Mouse (Mus musculus) embryo, embryonic 9.5 days (tissue): ENCODE data around the gene Cacna1a.

Source experiments
- DNase-seq: peaks from one replicate; pipeline ENCODE4 v3.0.0-alpha.2; 2017; ENCODE audit errors: extremely low spot score

Cacna1a gene

DNA sequence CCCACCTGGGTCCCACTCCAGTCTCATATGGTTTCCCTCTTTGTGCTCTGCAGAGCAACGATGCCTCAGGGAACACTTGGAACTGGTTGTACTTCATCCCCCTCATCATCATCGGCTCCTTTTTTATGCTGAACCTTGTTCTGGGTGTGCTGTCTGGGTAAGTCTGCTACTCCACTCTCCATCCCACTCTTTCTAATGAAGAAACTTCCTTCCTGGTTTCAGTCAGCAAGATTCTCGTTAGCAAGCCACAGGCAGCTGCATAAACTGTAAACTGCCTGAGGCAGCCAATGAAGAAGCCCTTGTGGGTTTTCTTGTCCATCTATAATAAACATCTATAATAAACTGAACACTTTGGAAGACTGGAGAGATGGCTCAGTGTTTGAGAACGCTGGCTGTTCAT, 145.1 kb downstream of the Cacna1a start:
- no peak for DNase-seq

DNA sequence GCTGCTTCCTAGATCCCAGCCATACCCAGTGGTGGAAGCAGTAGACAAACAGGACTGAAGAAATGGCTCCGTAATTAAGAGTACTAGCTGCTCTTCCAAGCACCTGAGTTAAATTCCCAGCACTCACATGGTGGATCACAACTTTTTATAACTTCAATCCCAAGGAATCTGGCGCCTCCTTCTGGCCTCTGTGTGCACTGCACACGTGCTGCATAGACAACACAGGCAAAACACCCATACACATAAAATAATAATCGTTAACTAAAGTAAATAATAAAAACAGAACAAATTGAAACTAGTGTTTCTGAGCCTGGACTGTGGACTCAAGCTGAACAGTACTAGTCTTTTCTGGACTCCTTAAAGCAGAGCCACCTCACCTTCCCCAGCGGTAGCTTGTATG, 148.7 kb downstream of the Cacna1a start:
- no peak for DNase-seq

DNA sequence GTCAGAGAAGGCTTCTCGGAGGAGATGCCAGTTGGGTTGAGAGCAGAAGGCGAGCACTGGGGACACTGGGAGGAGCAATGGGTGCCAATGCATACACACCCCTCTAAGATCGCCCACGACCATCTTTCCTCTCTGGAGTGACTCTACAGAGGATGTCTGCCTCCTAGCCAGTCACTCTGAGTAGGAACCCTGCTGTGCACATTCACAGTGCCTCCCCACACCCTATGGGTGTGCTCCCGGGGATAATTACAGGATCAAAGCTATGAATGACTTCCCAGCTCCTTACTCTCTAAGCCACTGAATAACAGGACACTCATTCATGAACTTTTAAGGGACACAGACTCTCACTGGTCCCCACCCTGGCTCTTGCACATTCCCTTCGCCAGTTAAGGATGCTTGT, 151.1 kb downstream of the Cacna1a start:
- DNase-seq: no peak

DNA sequence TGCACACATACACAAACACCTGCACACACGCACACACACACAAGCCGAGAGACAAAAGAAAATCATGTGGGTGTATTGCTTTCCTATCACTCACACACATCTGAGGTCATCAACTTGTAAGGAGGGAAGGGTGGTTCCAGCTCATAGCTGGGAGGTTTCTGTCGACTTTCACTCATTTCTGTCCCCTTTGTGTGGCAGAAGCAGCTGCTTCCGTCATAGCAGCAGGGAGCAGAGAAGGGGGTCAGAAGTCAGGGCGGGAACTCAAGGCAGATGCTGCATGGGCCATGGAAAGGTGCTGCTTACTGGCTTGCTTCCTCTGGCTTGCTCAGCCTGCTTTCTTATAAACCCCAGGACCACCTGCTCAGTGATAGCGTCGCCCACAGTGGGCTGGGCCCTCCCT, 154.2 kb downstream of the Cacna1a start:
- no peak for DNase-seq

DNA sequence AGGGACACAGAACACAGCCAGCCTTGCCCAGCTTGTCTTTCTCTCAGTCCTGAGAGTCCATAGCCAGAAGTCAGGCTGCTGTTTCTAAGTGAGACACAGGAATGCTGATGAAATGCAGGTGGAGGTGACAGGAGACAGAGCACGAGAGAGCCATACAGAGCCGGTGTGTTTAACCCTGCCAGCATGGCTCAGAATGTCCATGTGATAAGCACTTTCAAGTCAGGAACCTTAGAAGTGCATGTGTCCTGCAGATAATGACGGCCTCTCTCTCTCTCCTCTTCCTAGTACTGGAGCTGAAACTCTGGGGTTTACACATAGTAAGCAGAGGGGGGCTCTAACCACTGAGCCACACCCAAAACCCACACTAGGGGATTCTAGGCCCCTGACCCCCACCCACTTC, 157.3 kb downstream of the Cacna1a start:
- DNase-seq: no peak

DNA sequence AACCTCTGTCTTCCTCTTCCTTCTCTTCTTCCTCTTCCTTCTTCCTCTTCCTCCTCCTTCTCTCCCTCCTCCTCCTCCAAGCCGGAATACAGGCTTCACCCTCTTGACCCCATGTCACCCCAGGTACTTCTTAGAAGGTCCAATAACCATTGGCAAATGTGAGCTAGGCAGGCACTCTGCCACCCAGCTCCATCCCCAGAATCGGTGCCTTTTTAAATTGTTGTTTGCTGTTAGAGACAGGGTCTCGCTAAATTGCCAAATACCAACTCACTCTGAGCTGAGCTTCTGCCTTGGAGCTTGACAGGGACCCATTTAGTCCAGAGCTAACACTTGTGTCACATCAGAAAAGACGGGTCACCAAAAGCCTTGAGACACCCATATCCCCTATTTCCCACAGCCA, 164.2 kb downstream of the Cacna1a start:
- DNase-seq: no peak

DNA sequence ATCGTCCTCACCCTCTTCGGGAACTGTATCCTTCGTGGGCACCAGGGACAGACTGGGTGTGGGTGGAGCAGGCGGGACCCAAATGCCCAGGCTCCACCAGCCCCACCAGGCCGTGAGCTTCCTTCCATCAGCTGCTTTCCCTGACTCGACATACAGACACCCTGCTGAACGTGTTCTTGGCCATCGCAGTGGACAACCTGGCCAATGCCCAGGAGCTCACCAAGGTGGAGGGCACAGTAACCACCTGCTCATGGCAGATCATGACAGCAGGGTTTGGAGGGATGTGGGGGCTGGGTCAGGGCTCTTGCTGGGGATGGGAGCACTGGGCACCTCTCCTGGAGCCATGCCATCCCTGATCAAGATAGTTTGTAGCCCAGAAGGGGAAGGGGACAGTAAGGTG, 164.9 kb downstream of the Cacna1a start:
- no peak for DNase-seq

DNA sequence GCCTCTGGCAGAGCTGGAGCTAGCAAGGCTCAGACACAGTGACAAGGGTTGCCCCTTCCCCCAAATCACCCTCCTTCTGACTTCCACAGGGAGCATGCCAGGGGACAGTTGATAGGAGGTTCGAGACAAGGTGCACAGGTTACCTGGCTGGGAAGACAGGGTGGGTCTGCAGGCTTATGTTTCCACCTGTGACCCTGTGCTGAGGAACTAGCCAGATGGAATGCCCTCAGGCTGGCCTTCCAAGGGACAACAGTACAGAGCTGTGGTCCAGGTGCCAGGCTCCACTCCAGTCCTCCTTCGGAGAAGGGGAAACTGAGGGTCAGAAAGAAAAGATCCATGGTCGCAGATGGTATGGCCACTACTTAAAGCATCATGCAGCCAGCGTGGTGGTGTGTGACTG, 165.4 kb downstream of the Cacna1a start:
- no peak for DNase-seq

DNA sequence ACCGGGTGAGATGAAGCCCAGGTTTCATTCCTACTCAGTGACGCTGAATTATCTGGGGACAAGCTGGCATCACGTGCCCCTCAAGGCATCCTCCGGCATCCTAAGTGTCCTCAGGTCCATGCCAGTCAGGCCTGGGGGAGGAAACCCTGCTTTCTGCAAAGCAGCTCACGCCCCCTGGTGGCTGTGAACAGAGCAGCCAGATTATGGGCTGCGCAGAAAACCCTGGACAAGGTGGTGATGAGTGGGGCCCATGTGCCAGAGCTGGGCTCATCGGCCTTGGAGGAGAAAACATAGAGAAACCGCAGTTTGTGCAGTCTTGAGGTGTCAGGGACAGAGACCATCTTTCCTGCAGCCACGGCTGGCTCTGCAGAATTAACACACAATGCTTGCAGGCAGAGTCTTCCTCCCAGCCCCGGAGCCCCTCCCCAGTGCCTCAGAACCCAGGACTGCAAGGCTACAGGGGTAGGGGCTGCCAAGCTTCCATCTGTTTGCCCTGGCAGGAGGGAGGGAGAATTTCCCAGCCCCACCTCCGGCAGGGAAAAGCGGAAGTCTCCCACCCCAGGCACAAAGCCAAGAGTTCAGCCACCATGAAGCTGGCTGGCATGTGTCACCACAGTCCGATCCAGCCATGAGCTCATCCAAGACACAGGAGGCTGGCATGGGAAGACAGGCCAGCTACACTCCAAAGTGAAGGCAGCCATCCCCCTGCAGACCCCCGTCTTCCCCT, 166.2 kb downstream of the Cacna1a start:
- peak; percentile 55 for DNase-seq

DNA sequence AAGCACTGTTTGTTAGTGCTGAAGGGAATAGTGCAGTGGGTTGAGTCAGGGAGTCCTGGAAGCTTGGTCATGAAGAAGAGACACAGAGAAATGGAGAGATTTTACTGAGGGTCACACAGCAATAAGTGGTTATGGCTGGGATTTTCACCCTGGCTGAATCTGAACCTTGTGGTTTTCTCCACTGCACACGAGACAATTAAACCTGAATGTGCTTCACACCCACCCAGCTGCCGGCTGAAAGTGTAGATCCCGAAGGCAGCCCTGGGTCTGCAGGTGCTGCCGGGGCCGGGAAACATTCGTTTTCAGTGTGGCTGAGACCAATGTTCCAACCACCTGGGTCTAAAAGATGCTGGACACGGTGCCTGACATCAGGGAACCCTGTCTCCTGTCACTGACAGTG, 167.0 kb downstream of the Cacna1a start:
- DNase-seq: no peak

DNA sequence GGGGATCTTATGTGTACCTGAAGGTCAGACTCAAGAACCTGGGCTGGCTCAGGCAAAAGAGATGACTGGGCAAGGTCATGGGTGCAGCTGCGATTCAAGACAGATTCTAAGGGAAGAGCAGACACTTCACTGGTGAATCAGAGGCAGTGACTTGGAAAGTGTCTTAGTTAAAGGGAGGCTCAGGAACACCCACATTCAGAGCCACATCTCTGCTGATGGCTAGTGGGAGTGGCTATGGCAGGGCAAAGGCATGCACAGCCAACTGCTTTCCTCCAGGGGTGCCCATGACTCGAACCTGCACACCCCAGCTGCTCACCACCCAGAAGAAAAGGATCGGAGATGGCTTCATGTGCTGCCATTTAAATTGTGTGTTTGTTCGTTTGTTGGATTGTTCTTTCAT, 169.7 kb downstream of the Cacna1a start:
- DNase-seq: no peak

DNA sequence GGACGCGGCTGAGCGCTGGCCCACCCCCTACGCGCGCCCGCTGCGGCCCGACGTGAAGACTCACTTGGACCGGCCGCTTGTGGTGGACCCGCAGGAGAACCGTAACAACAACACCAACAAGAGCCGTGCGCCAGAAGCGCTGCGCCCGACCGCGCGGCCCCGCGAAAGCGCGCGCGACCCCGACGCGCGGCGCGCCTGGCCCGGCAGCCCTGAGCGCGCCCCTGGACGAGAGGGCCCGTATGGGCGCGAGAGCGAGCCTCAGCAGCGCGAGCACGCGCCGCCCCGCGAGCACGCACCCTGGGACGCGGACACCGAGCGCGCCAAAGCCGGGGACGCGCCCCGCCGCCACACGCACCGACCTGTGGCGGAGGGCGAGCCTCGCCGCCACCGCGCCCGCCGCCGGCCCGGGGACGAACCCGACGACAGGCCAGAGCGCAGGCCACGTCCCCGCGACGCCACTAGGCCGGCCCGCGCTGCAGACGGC, 170.9 kb downstream of the Cacna1a start:
- peak; percentile 37 for DNase-seq

DNA sequence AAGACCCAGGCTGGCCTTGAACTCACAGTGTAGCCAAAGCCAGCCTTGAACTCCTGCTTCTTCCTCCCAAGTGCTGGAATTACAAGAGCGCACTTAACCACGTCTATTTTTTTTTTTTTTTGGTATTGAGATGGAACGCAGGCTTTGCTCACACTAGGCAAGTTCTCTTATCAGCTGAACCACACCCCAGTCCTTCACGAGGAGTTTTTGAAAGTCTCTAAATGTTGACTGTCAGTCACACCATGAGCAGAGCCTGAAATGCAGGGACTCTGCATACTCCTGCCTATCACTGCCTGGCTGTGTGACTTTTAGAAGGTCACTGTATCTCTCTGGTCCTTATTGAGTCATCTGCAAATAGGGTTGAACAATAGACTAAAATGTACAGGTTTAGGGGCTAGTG, 173.5 kb downstream of the Cacna1a start:
- no peak for DNase-seq

DNA sequence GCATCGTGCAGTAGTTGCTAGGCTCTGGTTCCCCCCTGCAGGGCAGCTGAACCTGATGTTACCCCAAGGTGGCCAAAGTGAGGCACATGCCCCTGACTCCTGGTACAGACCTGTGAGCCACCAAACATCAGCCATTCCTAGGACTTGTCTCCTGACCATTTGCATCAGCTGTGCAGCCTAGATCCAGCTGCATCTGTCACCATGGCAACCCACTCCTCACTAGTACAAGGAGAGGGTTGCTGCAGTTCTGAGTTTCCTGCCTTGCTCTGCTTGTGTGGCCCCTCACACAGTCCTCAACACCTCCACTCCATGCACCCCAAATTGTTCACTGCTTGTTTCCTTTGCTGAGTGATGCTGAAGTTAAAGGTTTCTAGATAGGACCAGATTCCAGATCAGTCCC, 175.8 kb downstream of the Cacna1a start:
- DNase-seq: no peak

DNA sequence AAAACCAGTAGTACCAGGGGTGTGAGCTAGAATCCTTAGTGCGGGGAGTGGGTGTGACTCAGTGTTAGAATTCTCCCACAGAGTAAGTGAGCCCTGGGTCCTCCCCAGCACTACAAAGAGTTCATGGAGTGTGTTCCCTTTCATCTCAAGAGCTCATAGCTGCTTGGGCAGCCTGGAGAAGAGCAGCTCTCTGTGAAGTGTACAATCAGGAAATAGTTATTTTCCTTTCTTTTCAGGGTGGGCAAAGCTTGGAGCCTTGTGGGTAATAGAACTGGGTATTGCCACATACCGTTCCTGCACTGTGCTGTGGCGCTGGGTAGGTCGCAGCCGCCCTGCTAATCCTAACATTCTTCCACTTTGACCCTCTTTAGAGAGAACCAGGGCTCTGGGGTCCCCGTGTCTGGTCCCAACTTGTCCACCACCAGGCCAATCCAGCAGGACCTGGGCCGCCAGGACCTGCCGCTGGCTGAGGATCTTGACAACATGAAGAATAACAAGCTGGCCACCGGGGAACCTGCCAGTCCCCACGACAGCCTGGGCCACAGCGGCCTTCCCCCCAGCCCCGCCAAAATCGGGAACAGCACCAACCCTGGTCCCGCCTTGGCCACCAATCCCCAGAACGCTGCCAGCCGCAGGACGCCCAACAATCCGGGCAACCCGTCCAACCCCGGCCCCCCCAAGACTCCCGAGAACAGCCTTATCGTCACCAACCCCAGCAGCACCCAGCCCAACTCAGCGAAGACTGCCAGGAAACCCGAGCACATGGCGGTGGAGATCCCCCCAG, 177.5 kb downstream of the Cacna1a start:
- no peak for DNase-seq

DNA sequence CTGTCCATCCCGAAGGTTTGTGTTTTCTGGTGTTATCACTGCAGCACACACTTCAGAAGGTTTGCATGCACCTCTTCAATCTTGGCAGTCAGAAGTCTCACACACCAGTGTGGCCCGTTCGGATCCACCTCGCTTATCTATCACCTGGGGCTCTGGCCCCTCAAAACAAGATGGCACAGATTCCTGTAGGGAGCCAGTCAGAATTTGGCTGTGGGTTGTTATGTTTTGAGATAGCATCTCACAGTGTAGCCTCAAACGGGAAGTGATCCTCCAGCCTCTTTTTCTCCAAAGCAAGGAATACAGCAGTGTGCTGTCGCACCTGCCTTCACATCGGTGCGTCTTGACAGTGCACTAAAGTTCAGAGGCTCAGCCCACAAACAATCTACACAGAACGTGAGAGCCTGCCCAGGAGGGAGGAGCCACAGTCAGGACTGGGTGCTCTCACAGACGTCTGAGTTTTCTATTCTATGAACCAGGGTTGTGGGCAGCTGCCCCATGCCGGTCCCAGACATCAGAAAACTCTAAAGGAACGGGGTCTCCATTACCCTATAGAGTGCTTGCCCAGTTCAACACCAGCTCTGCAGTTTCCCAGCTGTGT, 178.7 kb downstream of the Cacna1a start:
- DNase-seq: no peak

DNA sequence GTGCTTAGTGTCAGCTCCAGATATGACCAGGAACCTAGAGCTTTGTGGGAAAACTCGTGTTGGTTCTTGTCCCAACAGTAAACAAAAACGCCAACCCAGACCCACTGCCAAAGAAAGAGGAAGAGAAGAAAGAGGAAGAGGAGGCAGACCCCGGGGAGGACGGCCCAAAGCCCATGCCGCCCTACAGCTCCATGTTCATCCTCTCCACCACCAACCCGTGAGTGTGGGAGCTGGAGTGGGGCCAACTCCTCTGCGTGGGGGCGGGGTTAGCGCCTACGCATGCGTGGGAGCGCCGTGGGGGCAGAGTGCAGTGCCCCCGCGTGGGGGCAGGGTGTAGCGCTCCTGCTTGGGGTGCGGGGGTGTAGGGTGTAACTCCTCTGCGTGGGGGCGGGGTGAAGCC, 179.3 kb downstream of the Cacna1a start:
- DNase-seq: no peak

DNA sequence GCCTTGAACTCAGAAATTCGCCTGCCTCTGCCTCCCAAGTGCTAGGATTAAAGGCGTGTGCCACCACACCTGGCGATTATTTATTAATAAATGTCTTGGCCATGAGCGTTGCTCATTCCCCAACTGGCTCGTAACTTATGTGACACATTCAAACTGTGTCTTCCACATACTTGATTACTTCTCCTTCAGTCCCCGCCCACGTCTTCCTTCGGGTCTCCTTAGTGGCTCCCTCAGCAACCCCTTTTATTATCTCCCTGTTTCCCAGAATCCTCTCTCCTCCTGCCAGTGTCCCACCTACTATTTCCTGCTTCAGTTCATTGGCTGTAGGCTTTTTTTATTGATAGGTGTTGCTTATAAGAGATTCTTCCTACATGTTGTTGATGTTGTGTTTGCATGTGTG, 180.5 kb downstream of the Cacna1a start:
- DNase-seq: no peak

DNA sequence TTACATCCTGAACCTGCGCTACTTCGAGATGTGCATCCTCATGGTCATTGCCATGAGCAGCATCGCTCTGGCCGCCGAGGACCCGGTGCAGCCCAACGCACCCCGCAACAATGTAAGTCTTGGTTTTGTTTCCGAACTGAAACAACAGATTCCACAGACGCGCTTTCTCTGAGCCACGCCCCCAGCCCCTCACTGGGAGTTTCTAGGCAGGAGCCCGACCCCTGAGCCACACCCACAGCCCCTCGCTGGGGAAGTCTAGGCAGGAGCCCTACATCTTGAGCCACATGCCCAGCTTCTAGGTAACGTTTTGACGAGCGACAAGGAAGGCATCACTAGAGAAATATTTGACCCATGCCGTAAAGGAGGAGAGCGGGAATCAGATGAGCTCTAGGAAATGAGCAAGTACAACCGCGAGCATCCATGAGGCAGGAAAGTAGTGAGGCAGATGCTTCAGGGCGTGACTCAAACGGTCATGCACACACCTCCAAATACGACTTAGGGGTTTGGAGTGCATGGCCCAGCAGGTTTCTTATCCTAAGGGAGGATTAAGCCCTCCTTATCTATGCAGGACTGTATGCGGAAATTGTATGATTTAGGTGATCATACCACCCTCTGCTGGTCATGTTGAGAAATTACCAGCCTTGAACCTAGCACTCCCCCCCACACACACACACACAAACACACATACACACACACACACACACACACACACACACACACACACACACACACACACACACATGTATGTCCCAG, 181.9 kb downstream of the Cacna1a start:
- no peak for DNase-seq

DNA sequence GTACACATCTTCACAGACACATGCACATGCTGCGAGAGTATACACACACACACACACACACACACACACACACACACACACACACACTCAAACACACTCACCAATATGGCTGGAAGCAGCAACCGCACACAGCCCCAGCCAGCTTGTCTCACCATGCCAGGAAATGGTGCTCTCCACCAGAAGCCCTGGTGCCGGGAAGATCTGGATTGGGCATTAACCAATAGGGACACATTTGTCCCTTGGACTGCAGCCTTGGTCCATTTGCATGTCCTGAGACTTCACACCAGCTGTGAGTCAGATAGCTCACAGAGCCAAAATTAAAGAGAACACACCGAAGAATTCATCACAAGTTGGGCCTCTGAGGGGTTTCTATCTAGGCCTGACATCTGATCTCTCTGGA, 189.2 kb downstream of the Cacna1a start:
- DNase-seq: no peak

DNA sequence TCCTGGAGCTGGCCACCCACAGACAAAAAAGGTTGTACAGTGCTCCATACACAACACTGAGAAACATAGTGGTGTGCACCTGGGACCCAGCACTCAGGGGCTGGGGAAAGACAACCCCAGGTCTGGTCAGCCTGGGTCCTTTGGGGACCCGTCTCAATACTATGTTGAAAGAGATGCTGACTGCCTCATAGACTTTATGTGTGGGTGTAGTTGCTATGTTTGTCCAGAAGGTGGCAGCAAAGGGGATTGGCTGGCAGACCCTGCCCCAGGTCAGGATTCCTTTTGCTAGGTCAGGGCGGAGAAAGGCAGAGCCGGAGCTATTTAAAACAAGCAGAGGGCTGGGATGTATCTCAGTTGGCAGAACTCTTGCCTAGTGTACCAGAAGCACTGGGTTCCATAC, 191.4 kb downstream of the Cacna1a start:
- peak; percentile 73 for DNase-seq

DNA sequence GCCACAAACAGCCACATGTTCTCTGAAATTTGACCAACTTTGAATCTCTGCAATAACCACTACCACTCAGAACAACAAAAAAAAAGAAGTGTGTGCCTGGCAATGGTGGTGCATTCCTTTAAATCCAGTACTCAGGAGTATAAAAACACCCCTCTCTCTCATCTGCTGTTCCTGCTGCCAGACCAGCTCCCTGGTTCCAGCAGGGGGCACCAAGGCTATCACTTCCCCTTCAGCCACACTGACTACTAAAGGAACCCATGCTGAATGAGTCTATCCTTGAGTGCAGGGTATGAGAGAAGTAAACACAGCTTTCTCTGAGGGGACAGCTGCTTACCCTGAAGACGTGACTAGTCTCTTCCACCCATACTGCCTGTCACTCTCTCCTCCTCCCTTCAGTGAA, 197.1 kb downstream of the Cacna1a start:
- DNase-seq: no peak
